Mouse (Mus musculus) liver, embryonic 16.5 days (tissue): ENCODE measurements around the gene Fan1. TPM values are rescaled to one million over a fixed set of nuclear protein-coding genes. Genes with fewer than 3 reads are reported as not detected.

Source experiments
- ATAC-seq: fragments of 200-750 bp; cut with Nextera tagmentation; 2 replicates; pipeline ENCODE4 v1.8.0; 2017; ENCODE audit warnings: low read depth, mild to moderate bottlenecking, moderate number of reproducible peaks, moderate library complexity
- H3K27ac ChIP-seq: fragments of 300-500 bp; sonication (generic); 2 replicates; pipeline ENCODE4 v1.5.1; 2014; ENCODE audit warnings: mild to moderate bottlenecking, low read length
- H3K27me3 ChIP-seq: fragments of 300-500 bp; sonication (generic); 2 replicates; pipeline ENCODE4 v1.6.1; 2014; ENCODE audit warnings: low read depth, low read length, mixed read lengths; ENCODE audit not compliant: control insufficient read depth, insufficient read depth
- H3K36me3 ChIP-seq: fragments of 300-500 bp; sonication (generic); 2 replicates; pipeline ENCODE4 v1.6.1; 2014; ENCODE audit warnings: mild to moderate bottlenecking; ENCODE audit not compliant: control insufficient read depth, insufficient read depth
- H3K4me1 ChIP-seq: fragments of 300-500 bp; sonication (generic); 2 replicates; pipeline ENCODE4 v1.6.1; 2014; ENCODE audit warnings: low read depth, low read length, mixed read lengths; ENCODE audit not compliant: control insufficient read depth
- H3K4me2 ChIP-seq: fragments of 300-500 bp; sonication (generic); 2 replicates; pipeline ENCODE4 v1.6.1; 2014; ENCODE audit warnings: low read depth, low read length, mixed read lengths
- H3K4me3 ChIP-seq: fragments of 300-500 bp; sonication (generic); 2 replicates; pipeline ENCODE4 v1.5.1; 2014; ENCODE audit warnings: low read depth, mild to moderate bottlenecking, low read length
- H3K9ac ChIP-seq: fragments of 300-500 bp; sonication (generic); 2 replicates; pipeline ENCODE4 v1.6.1; 2014; ENCODE audit warnings: low read depth, low read length
- H3K9me3 ChIP-seq: fragments of 300-500 bp; sonication (generic); replicated peaks from 2 replicates; pipeline ENCODE4 v1.6.1; 2016; ENCODE audit warnings: low read length; ENCODE audit not compliant: control insufficient read depth
- WGBS: fragments of 180-500 bp; shearing (Covaris S2); extraction: QIAGEN DNeasy Blood & Tissue Kit; methylation state at CpG from one replicate; pipeline ENCODE4 v1.1.7; 2014; ENCODE audit not compliant: insufficient replicate concordance; 5-methylcytosine and 5-hydroxymethylcytosine counted together
- polyA plus RNA-seq: library from polyadenylated mRNA; unstranded; fragments of >200 nt; fragmentation: Nextera tagmentation; extraction: Ambion mirVana; gene quantifications from 2 replicates; pipeline ENCODE4 v1.2.1, GENCODE M21; 2015

The Fan1 gene
- polyA plus RNA-seq = 1.3 and 1.5 TPM in 2 replicates

DNA sequence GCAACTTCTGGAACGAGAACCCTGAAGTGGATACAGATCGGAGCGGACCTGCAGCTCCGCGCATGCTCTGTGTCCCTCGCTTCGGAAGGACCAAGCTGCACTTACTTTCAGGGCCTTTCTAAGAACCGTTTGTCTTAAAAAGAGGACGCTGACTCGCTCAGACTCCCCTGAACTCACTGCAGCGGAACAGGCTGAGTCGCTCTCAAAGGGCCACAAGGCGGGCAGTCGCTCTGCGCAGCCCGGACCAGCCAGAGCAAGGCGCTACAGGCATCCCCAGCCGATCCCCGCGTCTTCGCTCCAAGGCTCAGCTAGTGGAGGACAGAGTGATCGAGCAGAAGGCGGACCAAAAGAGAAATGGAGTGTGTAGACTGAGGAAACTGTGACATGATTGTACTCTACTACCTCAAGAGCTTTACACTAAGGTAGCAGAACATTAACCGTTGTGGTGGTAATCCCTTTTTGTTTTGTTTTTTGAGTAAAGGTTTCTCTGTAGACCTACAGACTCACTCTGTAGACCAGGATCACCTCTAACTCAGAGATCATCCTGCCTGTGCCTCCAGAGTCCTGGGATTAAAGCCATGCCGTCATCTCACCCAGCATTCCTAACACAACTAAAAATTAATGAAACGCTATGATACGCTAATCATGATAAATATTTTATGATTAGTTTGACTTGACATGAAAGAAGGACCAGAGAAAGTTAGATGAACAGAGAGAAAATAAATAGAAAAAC lies at the start of gene Fan1:
Fan1 (minus strand) TSS at position 266 of the 733 bp plus-strand sequence.
- ATAC-seq = peak; percentile 95
- H3K9ac ChIP-seq = peak within 1 kb of the TSS; percentile 79
- peak within 1 kb of the TSS; percentile 76 for H3K4me2 ChIP-seq
- H3K27me3 ChIP-seq = no peaks in the 10 kb centered on the region
- H3K4me1 ChIP-seq = peaks cover 4% of the 10 kb centered on the region
- H3K9me3 ChIP-seq = no peaks in the 10 kb centered on the region
- peaks cover 25% of the 10 kb centered on the region for H3K36me3 ChIP-seq
- 5% methylated on average over 27 of the region's 27 CpGs for WGBS
- H3K27ac ChIP-seq = peak within 1 kb of the TSS; percentile 91
- peak within 1 kb of the TSS; percentile 83 for H3K4me3 ChIP-seq

DNA sequence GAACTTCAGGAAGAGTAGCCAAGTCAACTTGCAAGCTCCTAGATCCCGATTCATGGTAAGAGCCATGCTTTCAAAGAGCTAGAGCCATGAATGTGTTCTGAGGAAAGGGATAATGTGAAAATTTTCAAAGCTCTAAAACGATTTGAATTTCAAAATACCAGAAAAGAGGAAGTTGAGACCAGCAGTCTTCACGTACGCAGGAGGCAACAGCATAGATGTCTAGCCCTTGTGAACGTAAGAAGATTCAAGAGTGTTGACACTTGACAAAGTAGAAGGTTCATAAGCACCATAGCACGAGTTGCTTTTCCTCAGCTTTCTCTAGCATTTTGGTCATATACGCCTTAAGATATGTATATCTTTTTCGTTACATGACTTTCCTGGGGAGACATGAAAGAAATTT lies 30.1 kb upstream of the Fan1 start:
- no peaks in the 10 kb centered on the region for H3K9me3 ChIP-seq
- no peaks in the 10 kb centered on the region for H3K27me3 ChIP-seq
- H3K4me1 ChIP-seq = no peaks in the 10 kb centered on the region
- no peak overlapping the region for H3K9ac ChIP-seq
- ATAC-seq = no peak
- no peak overlapping the region for H3K27ac ChIP-seq
- H3K36me3 ChIP-seq = no peaks in the 10 kb centered on the region
- 55% methylated on average over 8 of the region's 8 CpGs for WGBS
- H3K4me3 ChIP-seq = no peak overlapping the region
- H3K4me2 ChIP-seq = no peak overlapping the region

DNA sequence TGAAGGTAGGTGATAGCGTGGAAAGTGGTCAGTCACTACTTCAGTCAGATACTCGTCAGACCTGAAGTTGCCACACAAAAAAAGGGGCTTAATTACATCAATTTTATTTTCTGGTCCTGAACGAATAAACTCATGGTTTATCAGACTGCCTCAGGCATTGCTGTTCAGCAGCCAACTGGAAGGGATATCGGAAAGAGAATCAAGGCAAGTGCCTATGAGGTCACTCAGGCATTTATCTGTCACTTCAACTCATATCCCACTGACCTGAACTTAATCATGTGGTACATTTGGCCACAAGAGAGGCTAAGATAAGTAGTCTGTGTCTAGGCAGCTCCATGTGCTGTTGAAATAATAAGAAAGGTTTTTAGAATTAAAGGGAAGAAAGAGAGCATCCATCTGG lies 28.6 kb upstream of the Fan1 start:
- Histone ChIP-seq H3K9me3 (no peaks in the 10 kb centered on the region), H3K4me1 (no peaks in the 10 kb centered on the region), H3K9ac (no peak overlapping the region), H3K36me3 (no peaks in the 10 kb centered on the region), H3K4me2 (no peak overlapping the region), H3K27ac (no peak overlapping the region), H3K4me3 (no peak overlapping the region), H3K27me3 (no peaks in the 10 kb centered on the region)
- WGBS = 65% methylated on average over 4 of the region's 4 CpGs
- ATAC-seq = no peak

DNA sequence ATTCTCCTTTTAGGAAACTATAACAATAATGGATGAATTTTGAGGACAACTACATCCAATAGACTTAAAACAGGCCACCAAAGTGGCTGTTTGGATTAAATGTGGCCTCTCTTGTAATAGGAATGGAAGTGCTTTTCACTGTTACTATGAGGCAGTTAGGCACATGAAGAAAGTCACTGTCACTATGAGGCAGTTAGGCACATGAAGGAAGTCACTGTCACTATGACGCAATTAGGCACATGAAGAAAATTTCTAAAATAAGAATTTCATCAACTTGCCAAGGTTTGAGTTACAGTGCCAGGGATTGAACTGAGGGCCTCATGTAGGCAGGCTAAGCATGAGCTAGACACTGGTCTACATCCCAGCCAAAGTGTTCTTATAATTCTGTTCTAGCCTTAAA lies 26.8 kb upstream of the Fan1 start:
- Histone ChIP-seq H3K9ac (no peak overlapping the region), H3K9me3 (no peaks in the 10 kb centered on the region), H3K27me3 (no peaks in the 10 kb centered on the region), H3K36me3 (no peaks in the 10 kb centered on the region), H3K4me1 (no peaks in the 10 kb centered on the region), H3K4me3 (no peak overlapping the region), H3K27ac (no peak overlapping the region), H3K4me2 (no peak overlapping the region)
- ATAC-seq = no peak
- 67% methylated on average over 1 of the region's 1 CpGs for WGBS

DNA sequence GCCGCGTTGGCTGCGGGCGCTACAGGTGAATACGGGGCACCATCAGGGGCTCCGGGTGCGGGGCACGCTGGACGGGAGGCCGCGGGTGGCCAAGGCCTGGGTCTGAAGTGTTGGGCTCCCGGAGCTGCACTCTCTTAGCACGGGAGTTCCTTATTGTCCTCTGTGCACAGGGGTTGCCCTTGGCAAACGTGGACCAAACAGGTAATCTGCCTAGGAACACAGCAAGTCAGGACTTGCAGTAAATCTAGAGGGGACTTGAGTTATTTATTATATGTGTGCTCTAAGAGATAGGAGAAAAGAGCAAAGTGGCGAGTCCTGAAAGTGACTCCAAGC lies 18.9 kb upstream of the Fan1 start:
- 1% methylated on average over 15 of the region's 15 CpGs for WGBS
- Histone ChIP-seq H3K9me3 (no peaks in the 10 kb centered on the region), H3K27ac (peak overlapping the region; percentile 82), H3K4me2 (peak overlapping the region; percentile 72), H3K9ac (peak overlapping the region; percentile 91), H3K4me1 (peaks cover 13% of the 10 kb centered on the region), H3K27me3 (no peaks in the 10 kb centered on the region), H3K36me3 (peaks cover 2% of the 10 kb centered on the region), H3K4me3 (peak overlapping the region; percentile 73)
- no peak; the same call in 1 of the 2 replicates for ATAC-seq

DNA sequence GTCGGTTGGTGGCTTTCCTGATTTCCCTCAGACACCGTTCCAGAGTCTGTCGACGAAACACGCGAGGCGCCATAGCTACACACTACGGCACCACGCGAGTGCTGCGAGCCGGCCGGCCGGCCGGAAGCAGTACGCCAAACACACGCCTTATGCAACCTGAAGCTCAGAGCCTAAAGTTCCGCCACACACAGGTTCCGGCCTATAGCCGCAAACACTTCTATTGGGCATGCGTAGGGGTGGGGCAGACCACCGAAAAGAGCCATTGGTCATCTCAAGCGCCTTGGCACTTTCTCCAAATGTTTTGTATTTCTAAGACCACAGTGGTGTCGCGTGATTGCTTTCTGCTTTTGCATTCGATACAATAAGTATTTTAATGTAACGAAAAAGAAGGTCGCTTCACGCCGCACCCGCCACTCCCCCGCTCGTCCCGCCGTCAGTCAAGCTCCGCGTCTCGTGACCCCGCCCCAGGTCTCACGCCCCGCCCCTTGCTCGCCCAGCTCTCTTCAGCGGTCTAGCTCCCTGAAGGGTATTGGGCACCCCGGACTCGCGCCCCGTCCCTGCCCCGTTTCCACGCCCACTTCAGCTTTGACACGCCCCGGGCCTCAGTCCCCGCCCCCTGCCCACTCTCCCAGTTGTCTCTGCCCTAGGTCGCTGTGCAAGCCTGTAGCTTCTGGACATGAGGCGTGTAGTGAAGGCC lies 18.4 kb upstream of the Fan1 start, which contains the start of the genes Mphosph10 and Mcee:
Mphosph10 (minus strand) TSS at position 147 of the 697 bp plus-strand sequence.
Mcee (plus strand) TSS at position 486 of the 697 bp plus-strand sequence.
- WGBS = under 1% methylated on average over 54 of the region's 54 CpGs
- Histone ChIP-seq H3K27me3 (no peaks in the 10 kb centered on the region), H3K4me1 (peaks cover 13% of the 10 kb centered on the region), H3K27ac (peak within 1 kb of the TSS; percentile 82), H3K4me2 (peak within 1 kb of the TSS; percentile 72), H3K4me3 (peak within 1 kb of the TSS; percentile 73), H3K36me3 (peaks cover 2% of the 10 kb centered on the region), H3K9ac (peak within 1 kb of the TSS; percentile 91), H3K9me3 (no peaks in the 10 kb centered on the region)
- peak; percentile 97 for ATAC-seq

DNA sequence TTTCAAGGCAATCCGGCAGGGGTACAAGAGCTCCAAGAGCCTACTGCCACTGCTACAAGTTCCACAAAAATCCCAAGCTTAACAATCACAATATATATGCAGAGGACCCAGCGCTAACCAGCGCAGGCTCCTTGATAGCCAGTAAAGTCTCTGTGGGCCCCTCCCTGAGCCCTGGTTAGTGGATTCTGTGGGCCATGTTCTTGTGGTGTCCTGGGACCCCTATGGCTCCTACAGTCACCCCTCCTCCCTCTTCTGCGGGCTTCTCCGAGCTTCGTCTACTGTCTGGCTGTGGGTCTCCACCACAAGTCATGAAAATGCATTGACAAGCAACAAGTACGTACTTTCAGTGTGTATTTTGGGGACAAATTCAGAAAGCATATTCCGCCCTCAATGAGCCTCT lies 17.6 kb upstream of the Fan1 start:
- WGBS = 2% methylated on average over 8 of the region's 8 CpGs
- peak overlapping the region; percentile 41; the same call in 1 of the 2 replicates for H3K27ac ChIP-seq
- no peak for ATAC-seq

DNA sequence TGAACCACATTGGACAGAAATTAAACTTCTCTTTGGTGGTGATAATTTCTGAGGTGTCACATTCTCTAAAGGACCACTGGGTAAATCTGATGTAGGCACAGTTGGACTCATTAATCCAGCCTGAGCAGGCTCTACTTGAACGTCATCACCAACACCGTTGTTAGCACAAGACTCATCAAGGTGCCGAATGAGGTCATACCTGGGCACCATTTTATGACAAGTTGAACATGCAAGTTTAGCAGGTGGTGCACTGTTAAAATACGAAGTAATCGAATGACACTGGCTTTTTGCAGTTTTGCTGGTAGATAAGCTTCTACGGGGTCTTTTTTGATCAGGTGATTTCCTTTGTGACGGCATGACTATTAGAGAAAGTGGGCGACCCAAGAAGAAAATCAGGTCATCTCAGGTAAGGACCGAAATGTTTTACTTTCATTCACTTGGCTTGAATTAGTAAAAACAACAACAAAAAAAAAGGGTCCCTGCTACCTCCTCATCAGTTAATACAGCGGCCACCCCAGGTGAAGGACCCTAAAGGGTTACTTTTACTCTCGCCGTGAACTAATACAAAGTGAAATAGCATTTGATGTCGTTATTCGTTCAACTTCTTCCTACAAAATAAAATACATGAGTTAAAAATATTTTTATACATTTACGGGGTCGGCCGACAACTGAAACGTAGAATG lies 607 bp downstream of the Fan1 start:
- Histone ChIP-seq H3K4me3 (peak overlapping the region; percentile 83), H3K4me1 (peaks cover 4% of the 10 kb centered on the region), H3K9ac (peak overlapping the region; percentile 79), H3K36me3 (peaks cover 20% of the 10 kb centered on the region), H3K9me3 (no peaks in the 10 kb centered on the region), H3K27me3 (no peaks in the 10 kb centered on the region), H3K27ac (peak overlapping the region; percentile 91), H3K4me2 (peak overlapping the region; percentile 76)
- ATAC-seq = peak; percentile 10; the same call in 1 of the 2 replicates
- WGBS = 9% methylated on average over 18 of the region's 18 CpGs

More for the DNA sequence above, 17.6 kb upstream of the Fan1 start:
- Histone ChIP-seq H3K4me3 (peak overlapping the region; percentile 73), H3K4me2 (peak overlapping the region; percentile 72), H3K36me3 (peaks cover 6% of the 10 kb centered on the region), H3K4me1 (peaks cover 13% of the 10 kb centered on the region), H3K9me3 (no peaks in the 10 kb centered on the region), H3K27me3 (no peaks in the 10 kb centered on the region), H3K9ac (peak overlapping the region; percentile 91)
